Mouse (Mus musculus) liver, postnatal 0 days (tissue): Measurements from ENCODE around the gene Olfr19.
"Not testable (repeated sequence)": the region's sequence is repeated elsewhere in the genome, so short reads cannot be mapped to it uniquely, and the experiment has no call there.

Experiments used
- CTCF ChIP-seq: sonication (generic); IDR thresholded peaks from 2 replicates; pipeline ENCODE4 v1.5.1; 2016; ENCODE audit warnings: antibody characterized with exemption, low read depth
- EP300 ChIP-seq: IDR thresholded peaks from 2 replicates; pipeline ENCODE4 v1.6.1; 2016; ENCODE audit warnings: antibody characterized with exemption, low read depth, mild to moderate bottlenecking

DNA sequence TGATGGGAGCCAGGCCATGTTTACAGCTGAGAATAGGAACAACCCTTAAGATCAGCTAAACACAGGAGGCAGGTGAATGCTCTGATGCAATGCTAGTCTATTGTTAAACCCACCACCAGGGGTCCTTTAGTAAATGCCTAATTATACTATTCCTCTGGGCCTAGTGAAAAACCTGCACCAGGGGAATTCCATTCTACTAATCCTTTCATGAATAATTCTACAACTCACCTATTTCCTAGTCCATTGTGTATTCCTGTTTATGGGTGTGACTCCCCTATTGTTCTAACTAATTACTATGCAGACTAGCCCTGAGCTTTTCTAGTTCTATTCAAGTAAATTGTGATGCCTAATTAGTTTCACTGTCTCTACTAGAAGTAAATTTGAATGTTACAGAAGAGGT lies 11.7 kb downstream of the Olfr19 start:
- TF ChIP-seq EP300, CTCF: not testable (repeated sequence)
